Mouse (Mus musculus): ENCODE results near the gene Tnfaip3.

Gene Tnfaip3

GRCm38 (mm10) chr10:19015257-19015862 lies at the start of gene Tnfaip3:
TSS of gene Tnfaip3 (minus strand) at chr10:19015657.
- peak; percentile 95 for DNase-seq

DNA sequence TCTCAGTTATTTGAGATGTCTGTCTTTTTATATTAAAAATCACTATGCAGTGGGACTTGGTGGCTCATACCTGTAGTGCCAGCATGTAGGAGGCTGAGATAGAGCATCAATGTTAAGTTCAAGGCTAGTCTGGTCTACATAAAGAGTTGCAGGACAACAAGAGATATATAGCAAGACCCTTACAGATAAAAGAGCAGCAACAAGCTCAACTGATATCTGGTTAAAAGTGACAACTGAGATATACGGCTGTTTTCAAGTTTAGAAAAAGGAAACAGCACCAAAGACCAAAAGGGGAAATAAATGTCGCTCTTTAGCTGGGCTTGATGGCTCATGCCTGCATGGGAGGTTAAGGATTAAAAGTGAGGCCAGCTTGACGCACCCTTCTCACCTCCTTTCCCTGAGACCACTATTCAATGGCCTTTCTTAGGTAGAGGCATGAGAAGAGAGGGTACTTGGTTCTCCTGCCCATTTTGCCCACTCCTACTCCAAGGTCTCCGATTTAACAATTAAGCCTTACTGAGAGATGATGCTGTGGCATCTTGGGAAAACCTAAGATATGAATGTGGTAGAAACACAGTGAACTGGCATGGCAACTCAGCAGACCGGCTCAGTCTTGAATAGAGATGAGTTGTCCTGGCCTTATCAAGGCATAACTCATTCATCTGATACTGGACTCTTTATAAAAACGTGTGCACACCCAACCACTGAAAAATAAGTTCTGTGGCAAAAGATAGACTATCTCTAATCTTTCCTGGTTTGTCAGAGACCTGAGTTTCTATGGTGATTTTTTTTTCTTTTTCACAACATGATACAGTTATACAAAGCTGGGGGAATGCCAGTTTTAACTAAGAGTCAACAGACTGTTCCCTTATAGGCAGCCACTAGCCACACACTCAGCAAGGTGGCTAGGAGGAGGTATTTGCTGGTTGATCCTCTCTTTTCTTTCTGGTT lies 49.5 kb upstream of the Tnfaip3 start:
- no peak for DNase-seq

DNA sequence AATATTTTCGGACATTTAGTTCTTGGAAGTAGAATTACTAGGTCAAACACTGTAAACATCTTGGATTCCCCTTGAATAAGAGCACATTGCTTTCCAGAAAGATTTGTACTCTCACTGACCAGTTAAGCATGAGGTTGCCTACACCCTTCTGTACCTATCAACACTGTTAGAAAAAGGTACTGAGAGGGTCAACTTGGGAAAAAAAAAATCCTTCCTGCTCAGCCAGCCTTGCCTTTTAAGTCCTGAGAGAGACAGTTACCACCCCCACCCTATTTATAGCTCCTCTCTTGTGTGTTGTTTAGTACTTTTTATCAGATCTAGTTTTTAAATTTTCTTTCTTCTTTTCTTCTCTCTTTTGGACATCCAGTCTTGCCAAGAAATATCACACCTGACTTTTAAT lies 48.2 kb upstream of the Tnfaip3 start:
- no peak for DNase-seq

DNA sequence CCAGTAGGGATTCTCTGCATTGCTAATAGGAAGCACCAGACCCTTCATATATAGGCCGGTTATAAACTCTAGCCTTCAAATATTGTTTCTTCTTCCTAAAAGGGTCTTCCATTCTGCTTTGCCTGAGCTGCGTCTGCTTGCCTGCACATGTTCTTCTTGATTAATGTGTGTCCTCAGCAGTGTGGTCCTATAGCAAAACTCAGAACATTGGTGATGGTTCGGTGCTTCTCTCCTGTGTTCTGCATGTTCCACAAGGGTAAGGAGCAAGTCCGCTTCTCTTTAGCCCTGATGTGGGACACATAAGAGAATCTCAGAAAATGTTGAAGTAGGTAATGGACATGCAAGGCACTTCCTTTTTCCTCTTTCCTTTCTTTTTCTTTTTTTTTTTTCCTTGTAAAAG lies 47.8 kb upstream of the Tnfaip3 start:
- no peak for DNase-seq

- DNase-seq: no peak
These were observed 46.8 kb upstream of the Tnfaip3 start for GRCm38 (mm10) chr10:19062098-19062905.

DNA sequence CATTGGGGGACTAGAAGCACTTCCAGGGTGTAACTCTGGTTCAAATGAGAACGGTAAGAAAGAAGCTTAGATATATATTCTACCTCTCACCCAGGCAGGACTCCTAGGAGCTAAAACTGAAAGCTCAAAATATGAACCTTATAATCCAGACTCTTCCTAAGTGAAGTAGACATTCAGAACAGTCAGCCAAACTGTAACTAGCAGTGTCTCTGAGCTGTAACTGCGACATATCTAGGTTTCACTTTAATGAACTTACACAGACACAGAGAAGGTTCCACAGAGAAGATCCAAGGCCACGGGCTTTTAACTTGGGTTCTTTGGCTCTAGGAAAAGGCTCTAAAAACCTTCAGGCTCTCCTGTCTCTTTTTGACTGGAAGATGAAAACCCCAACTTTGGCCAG lies 45.7 kb upstream of the Tnfaip3 start:
- DNase-seq: no peak

- no peak for DNase-seq
These were observed 38.1 kb upstream of the Tnfaip3 start for GRCm38 (mm10) chr10:19053524-19053923.

DNA sequence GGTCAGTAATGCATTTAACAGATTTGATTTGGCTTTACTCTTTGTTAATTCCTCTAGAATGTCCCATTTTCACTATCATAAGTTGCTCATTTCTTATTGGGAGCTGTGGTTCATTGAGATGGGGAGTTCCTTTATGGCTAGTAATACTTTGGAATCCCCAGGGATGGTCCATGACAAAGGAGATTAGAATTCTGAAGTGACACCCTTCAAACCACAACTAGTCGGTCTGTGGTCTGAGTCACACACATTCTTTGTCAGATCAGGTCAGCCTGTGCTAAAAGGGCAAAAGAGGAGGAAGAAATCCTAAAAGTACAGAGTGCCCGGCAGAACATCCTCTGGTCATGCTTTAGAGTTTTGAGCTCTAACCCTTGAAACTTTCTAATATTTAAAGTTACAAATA lies 30.5 kb upstream of the Tnfaip3 start:
- DNase-seq: no peak

GRCm38 (mm10) chr10:19044765-19045516 lies 29.5 kb upstream of the Tnfaip3 start:
- DNase-seq: no peak

DNA sequence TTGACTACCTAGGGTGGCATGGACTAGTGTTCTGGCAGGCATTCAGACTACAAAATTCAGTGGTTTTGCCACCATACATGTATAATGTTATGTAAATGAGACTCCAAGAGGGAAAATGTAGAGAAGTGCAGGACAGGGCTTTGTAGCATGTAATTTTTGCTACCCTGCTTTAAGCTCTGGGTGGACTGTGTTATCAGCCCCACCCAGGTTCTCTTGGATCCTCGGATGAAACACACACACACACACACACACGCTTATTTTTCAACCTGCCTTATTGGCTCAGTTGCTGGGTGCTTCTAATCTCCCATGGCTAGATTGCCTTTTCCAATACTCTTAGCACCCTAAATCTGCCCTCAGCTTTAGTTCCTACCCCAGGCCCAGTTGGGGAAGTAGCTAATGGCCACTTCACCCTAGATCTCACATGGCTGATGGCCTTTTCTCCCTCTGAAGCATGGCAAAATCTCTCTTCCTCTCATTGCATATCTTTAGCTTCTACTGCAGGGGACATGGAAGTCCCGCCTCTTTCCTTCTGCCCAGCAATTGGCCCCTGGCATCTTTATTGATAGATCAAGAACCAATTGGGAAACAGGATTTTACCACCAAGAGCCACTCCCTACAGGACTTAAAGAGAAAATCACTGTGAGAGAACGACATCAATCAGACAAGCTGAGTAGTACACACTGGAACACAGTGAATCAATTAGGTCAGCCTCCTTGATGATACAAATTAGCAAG lies 28.2 kb upstream of the Tnfaip3 start:
- DNase-seq: no peak

- DNase-seq: no peak
These were observed 24.7 kb upstream of the Tnfaip3 start for GRCm38 (mm10) chr10:19040147-19040546.

DNA sequence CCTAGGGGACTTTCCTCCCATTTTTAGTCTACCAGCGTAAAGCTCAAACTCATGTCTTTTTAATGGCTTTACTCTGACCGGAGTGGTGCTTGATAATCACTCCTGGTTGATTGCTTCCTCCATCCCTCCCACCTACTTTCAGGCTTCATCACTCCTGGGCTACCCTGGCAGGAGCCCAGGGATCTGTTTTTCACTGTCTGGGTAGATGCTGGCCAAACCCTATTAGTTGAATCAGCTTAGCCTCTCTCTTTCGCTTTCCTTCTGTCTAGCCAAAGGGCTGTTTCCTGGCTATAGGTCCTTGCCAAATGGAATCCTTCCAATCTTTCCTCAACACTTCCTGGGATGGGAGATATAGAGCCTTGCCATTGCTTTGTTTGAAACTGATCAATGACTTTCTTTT lies 19.3 kb upstream of the Tnfaip3 start:
- DNase-seq: no peak

GRCm38 (mm10) chr10:19033696-19034095 lies 18.2 kb upstream of the Tnfaip3 start:
- no peak for DNase-seq

DNA sequence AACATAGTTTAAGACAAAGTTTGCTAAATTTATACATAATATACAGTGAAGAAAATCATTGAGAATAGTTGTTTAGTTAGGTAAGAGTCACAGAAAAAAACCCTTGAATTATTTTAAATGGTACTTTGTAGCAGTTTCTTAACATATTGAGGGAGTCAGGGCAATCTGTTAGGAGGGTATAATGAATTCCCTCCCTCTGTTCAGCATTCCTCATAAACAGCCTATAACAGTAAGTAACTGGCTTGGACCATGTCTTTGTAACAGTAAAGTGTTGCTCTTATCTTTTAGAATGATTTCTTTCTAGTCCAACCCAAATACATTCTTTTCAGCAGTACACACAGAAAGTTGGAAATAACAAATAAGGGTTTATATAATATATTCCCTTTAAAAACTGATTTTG lies 16.4 kb upstream of the Tnfaip3 start:
- no peak for DNase-seq

DNA sequence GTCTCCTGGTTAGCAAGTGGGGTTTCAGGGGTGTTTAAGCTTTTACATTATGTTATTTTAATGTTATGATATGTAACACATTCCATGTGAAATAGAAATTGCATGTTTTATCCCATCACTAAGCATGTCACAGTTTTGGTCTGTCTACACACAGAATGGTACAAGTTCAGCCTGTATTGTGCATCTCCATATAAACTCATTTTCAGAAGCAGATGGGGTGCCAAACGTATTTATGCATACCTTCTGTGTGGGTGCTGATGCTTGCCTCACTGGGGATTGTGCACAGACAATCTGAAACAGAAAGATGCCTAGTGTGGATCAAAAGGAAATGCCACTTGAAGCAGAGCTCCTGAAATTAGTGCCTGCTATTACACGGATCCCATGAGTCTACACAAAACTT lies 15.2 kb upstream of the Tnfaip3 start:
- DNase-seq: no peak

DNA sequence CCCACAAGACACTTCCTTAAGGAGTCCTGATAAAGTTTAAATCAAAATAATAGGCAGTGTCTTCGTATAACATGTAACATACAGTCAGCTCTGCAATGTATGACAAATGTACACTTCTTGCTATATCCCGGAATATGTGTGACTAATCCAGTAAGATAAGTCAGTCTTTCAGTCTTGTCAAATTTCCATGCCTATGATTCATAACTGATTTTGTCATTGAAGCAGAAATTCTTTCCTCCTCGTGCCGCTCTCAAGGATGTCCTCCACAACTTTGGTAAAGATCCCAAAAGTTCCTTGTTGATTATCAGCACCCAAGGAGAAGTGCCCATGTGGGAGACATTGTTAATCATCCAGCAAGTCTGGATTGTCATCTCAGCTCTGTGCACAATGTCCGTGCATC lies 11.3 kb upstream of the Tnfaip3 start:
- DNase-seq: no peak

DNA sequence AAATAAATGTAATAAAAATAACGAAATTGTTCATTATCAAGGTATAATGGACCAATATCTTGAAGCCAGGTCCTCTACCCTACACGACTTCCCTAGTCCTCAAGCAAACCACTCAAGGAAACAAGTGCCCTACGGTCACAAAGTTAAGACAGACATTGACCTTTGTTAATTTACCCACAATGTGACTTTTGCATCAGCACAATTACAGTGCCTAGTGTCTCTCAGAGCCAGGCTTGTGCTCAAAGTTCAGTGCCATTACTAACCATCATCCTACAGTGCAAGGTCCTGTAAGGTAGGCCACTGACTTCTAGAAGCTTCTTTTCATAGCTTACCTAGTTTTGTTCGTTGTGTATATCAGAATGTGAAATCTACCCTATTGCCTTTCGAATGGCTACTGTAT lies 8.9 kb upstream of the Tnfaip3 start:
- no peak for DNase-seq

DNA sequence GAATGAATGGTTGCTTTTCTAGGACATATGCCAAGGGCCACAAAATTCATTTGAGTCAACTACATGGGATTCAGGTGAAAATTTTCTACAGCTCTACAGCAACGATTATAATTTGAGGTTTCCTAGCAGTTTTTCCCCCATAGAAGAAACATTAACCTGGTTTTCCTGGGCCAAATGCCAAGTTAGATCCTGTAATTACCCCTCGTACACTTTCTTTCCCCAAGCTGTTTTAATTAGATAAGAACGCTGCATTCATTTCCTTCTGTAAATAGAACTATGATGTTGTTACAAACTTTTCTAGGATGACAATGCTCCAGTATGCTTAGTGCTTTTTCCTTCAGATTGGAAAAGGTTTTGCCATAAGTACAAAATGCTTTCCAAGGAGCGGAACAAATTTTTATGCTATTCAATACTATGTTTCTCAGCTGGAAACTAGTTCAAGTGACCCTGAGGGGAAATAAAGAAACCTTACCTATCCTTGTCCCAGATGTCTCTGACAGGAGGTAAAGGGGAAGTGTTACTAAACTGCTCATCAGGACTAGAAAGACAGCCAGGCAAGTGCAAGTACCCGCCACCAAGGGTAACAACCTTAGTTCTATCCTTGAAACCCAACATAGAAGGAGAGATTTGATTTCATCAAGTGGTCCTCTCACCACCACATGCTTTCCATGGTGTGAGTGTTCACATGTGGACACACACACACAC lies 8.3 kb upstream of the Tnfaip3 start:
- no peak for DNase-seq

DNA sequence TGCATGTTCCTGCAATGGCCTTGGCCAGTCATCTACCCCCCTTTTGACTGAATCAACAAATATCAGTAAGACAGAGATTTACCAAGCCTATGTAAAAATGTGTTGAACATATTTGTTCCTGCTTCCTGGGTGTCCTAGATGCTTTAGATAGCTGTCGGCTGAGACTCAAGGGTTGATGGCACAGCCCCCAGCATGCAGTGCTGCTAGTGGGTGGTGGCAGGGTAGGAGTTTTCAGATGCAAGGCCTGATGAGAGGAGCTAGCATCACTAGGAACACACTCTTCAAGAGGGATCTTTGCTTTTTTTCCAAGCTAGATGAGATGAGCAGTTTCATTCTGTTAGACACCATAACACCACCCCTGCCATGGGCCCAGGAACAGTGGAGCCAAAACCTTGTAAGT lies 6.8 kb upstream of the Tnfaip3 start:
- no peak for DNase-seq

- DNase-seq: no peak
These were observed 1.5 kb upstream of the Tnfaip3 start for GRCm38 (mm10) chr10:19016823-19017471.

Measured in cerebellum, adult 9-10 months (tissue).